Mouse (Mus musculus) liver, adult (tissue): ENCODE data around the gene Dnajc3.

Experiments used
- GATA4 ChIP-seq: IDR thresholded peaks from 2 replicates; pipeline ENCODE4 v1.6.1; 2014; ENCODE audit warnings: mild to moderate bottlenecking, low read length; ENCODE audit not compliant: insufficient replicate concordance

Gene Dnajc3

DNA sequence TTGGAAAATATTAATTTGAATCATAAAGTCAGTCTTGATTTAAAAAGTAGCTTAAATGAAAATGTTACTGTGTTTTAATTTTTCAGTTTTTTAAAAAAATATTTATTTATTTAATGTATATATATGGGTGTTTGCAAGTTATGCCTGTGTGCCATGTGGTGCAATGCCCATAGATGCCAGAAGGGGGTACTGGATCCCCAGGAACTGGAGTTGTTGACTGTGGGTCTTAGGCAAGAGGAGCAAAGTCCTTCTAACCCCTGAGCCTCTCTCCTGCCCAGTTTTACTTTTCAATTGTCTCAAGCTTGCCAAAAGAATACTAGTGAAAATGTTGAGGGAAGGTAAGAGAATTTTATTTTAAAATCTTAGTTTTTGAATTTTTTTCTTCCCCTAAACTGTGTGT is 65.5 kb downstream of the Dnajc3 start:
- no peak for TF ChIP-seq GATA4

DNA sequence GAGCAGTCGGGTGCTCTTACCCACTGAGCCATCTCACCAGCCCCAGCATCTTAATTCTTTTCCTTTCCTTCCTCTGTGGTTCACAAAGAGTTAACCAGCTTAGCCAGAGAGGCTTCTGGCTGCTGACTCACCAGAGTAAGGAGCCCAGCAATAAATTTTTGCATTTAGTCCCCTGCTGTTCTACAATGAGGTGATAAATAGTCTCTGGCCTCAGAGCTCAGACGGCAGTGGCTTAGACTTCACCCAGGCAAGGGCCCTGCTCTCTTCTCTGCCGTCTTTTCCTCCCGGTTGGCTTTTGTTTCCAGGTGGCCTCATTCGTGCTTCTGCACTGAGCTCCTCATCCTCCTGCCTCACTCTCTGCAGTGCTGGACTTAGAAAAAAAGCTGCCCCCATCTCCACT is 68.1 kb downstream of the Dnajc3 start:
- TF ChIP-seq GATA4, result no peak

DNA sequence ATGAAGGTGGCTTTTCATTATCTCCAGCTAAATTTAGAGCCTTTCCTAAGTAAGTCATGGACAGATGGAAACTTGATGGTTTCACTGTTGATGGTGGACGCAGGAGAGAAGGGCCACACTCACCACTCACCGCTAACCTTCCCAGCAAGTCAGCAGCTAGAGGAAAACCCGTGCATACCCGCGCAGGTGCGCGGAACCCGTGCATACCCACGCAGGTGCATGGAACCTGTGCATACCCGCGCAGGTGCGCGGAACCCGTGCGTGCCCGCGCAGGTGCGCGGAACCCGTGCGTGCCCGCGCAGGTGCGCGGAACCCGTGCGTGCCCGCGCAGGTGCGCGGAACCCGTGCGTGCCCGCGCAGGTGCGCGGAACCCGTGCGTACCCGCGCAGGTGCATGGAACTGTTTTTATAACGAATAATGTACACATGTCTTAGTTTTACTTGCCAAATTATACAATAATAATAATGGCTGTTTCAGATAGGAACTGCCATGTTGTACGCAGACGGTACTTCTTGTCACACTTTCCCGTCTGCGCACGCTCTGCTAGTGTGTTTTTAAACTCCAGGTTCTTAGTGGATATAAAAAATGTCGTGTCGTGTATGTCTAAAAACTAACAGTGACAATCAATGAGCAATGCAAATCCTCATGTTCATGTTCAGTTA is 68.8 kb downstream of the Dnajc3 start:
- no peak for TF ChIP-seq GATA4

DNA sequence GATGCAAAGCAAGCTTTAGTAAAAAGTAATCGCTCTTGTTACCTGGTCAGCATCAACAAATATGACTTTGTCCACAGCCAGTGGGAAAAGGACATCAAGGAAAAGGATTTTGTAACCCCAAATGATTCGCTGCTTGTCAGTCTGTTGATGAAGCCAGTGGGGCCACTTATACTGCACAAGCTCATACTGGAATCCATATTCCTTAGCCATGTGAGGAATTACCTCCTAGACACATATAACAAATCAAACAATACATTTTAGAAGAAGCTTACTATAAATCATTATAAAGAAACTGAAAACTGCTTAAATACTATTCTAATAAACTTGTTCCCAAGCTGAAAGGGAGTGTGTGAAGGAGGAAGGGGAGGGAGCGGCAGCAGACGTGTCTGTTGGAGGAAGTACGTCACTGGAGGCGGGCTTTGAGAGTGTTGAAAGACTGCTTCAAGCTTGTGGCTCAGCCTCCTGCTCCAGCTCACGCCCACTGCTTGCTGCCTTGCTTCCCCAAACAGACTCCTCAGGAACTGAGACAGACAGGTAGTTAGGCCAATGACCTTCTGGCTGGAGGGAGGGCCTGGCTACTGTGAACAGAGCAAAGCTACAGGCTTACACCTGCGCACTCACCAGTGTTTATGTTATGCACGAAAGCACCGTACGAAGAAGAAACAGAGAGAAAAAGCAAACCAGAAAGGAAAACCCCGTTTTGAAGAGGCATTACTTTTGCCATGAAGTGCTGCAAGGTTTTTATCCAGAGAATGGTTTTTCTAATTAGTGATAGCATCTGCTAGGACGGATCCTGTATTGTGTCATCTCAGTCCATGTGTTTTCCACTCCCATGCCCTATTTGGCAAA is 69.6 kb downstream of the Dnajc3 start:
- TF ChIP-seq GATA4, result no peak

DNA sequence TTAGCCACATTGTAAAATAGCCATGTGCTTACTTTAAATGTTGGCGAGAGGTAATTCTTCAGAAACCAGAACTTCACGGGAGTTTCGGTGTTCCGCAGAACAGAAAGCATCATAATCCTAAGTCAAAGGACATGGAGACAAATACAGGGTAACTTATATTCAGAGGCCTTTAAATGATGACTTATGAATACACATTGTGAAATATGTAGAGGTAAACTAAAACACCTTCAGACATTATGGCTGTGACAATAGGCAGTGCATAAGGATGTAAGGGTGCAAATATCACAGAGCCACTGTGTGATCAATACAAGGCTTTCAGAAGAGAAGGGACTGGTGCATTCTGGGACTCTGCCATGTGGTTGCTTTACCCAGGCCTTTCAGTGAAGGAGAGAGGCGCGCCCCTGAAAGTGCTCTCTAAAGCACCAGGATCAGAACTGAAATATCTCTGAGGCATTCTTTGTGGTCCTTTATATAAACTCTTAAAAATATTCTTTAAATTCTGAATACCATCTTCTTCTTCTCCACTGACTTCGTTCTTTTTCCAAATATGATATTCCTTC is 70.3 kb downstream of the Dnajc3 start:
- no peak for TF ChIP-seq GATA4

DNA sequence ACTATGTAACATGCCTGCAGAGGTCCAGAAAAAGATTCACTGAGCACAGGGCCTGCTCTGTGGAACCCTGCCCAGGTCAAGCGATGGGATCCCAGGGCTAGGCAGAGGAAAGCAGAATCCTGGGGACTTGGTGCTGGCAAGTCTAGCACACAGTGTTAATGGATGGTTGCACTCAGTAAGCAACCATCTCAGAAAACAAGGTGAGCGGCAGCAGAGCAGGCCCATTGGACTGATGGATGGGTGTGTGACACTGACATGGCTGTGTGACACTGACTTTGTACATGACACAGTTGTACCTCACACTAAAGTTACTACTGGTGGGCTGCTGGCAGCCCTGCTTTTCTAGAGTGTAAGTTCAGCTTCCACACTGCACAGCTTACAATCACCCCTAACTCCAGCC is 71.8 kb downstream of the Dnajc3 start:
- TF ChIP-seq GATA4, result no peak

DNA sequence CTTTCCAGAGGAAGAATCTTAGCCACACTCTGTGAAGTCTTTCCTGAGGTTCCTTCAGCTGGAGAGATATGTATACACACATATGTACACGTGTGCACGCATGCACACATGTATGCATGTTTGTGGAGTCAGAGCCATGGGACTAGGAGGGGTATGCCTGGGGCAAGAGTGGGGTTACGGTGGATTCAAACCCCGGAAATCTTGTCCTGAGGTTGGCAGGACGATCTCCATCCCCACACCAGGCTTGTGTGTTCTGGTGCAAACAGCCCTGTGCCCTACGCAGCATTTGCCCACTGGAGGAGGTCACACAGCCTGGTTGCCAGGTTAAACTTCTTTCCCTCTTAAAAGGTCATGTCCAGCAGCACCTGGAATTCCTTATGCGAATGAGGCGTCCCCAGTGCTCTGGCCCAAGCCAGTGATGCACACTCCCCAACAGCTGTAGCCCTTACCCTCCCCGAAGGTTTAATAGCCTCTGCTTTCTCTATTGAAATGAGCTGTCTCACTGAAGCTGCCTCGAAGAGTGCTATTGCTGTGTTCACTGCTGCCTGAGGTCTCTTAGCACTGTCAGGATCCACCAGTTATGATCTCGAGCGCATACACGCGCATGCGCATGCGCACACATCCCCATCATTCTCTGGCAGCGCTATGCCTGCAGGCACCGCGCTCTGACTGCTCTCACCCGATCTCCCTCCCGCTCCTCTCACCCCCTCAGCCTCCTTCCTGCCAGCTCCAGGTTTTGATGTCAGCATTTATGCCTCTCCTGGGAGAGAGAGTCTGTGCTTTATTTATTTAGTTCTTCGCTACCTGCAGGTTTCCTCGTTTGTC is 75.0 kb downstream of the Dnajc3 start:
- TF ChIP-seq GATA4, result no peak

DNA sequence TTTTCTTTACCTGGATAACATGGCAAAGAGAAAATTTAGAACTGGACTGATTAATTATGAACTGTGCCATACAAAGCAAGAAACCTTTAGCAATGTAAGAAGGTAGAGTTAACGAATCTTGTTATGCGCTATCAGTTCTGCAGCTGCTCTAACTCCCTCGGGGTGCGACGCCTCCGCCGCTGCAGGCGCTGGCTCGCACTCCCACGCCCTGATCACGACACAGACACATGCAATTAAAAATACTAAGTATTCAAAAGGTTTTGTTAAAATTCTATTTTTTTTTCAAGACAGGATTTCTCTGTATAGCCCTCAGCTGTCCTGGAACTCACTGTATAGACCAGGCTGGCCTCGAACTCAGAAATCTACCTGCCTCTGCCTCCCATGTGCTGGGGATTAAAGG is 75.8 kb downstream of the Dnajc3 start:
- TF ChIP-seq GATA4, result no peak

DNA sequence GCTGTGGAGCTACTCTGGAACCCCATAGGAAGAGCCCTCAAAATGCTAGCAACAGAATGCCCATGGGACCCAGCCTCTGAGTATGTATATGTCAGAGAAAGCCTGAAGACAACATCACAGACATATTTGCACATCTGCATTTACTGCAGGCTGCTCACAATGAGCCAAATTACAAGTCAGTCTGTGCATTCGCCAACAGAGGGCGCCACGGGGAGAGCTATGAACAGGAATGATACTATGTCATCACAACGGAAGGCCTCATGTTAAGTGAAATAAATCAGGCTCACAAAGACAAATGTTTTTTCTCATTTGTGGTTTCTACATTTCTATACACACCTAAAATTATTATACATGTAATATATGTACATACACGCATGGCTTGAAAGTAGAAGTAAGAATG is 88.1 kb downstream of the Dnajc3 start:
- no peak for TF ChIP-seq GATA4

DNA sequence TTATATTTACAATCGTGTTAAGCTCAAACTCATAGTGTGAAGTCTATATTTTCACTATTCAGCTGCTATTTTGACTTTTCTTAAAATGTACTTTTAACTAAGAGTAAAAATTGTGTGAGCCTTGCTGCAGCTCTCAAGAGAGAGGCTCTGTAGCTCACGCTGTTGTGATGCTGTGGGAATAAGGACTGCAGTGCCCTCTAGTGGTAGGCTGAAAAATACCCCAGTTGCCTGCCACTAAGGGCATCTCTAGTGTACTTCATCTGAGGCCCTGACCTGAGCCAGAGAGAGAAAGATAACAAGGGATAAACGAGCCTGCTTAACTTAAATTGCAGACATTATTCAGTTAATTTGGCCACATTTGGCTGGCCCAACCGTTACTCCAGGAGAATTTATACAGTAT is 89.4 kb downstream of the Dnajc3 start:
- TF ChIP-seq GATA4, result no peak

DNA sequence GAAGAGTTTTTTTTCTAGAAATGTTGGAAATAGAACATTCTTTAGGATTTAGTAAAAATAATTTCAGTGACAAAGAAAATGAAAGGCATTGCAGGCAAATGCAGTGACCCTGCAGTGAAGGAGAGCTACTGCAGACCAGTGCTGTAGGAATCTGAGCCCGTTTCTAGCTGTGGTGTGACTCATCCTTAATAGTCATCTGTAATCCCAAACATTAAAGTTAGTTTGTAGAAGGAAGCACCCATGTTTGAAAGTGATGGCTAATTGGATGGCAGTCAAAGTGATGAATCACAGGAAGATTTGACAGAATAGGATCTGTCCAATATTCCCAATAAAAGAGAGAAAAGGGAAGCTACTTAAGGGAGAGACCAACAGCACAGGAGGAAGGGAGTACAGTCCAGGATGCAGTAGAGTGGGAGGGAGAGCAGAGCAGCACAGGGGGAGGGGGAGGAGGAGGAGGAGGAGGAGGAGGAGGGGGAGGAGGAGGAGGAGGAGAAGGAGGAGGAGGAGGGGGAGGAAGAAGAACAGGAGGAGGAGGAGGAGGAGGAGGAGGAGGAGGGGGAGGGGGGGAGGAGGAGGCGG is 90.0 kb downstream of the Dnajc3 start:
- TF ChIP-seq GATA4, result no peak
